Mouse (Mus musculus) embryonic facial prominence, embryonic 10.5 days (tissue): ENCODE measurements around the gene Nefh. TPM values are rescaled to one million over a fixed set of nuclear protein-coding genes. Genes with fewer than 3 reads are reported as not detected.

Experiments used
- DNase-seq: peaks from one replicate; pipeline ENCODE4 v3.0.0-alpha.2; 2017; ENCODE audit warnings: low spot score
- H3K27ac ChIP-seq: fragments of 300-500 bp; sonication (generic); replicated peaks from 2 replicates; pipeline ENCODE4 v1.5.1; 2016; ENCODE audit warnings: mild to moderate bottlenecking
- H3K27me3 ChIP-seq: fragments of 300-500 bp; sonication (generic); replicated peaks from 2 replicates; pipeline ENCODE4 v1.6.1; 2016; ENCODE audit warnings: low read depth, mild to moderate bottlenecking; ENCODE audit not compliant: poor library complexity, severe bottlenecking
- H3K36me3 ChIP-seq: fragments of 300-500 bp; sonication (generic); replicated peaks from 2 replicates; pipeline ENCODE4 v1.6.1; 2016; ENCODE audit warnings: mild to moderate bottlenecking, moderate library complexity
- H3K4me1 ChIP-seq: fragments of 300-500 bp; sonication (generic); 2 replicates; pipeline ENCODE4 v1.6.1; 2016
- H3K4me3 ChIP-seq: fragments of 300-500 bp; sonication (generic); 2 replicates; pipeline ENCODE4 v1.5.1; 2016; ENCODE audit warnings: mild to moderate bottlenecking, moderate library complexity
- H3K9me3 ChIP-seq: fragments of 300-500 bp; sonication (generic); 2 replicates; pipeline ENCODE4 v1.6.1; 2016; ENCODE audit warnings: mild to moderate bottlenecking
- WGBS: fragments of 180-500 bp; shearing (Covaris S2); methylation state at CpG from one replicate; pipeline ENCODE4 v1.1.7; 2016; 5-methylcytosine and 5-hydroxymethylcytosine counted together
- polyA plus RNA-seq: library from polyadenylated mRNA; unstranded; fragments of >200 nt; fragmentation: Nextera tagmentation; extraction: Ambion mirVana; gene quantifications from 2 replicates; pipeline ENCODE4 v1.2.1, GENCODE M21; 2016

Gene Nefh
- polyA plus RNA-seq, 1 experiment from 2014 or later, result 0.25 TPM

GRCm38 (mm10) chr11:4974376-4975122 is 26.7 kb upstream of the Nefh start:
- 0 out of 2 replicates have a peak, but pooled peaks cover 3% of the 10 kb centered on the region for H3K4me1 ChIP-seq
- WGBS, result 79% methylated on average over 11 of the region's 11 CpGs

GRCm38 (mm10) chr11:4973871-4974256 is 26.0 kb upstream of the Nefh start:
- Histone ChIP-seq H3K27ac (no peak overlapping the region), H3K27me3 (0 out of 2 replicates have a peak, but pooled peaks cover 10% of the 10 kb centered on the region)
- DNase-seq, result no peak

More at GRCm38 (mm10) chr11:4974376-4975122, 26.7 kb upstream of the Nefh start:
- H3K9me3 ChIP-seq, result no peaks in the 10 kb centered on the region
- DNase-seq, result no peak
- no peak overlapping the region for H3K4me3 ChIP-seq
- 0 out of 2 replicates have a peak, but pooled peaks cover 10% of the 10 kb centered on the region for H3K27me3 ChIP-seq
- H3K27ac ChIP-seq, result no peak overlapping the region
- no peaks in the 10 kb centered on the region for H3K36me3 ChIP-seq

GRCm38 (mm10) chr11:4972967-4973870 is 25.4 kb upstream of the Nefh start:
- peak; percentile 64 for DNase-seq
- 0 out of 2 replicates have a peak, but pooled peaks cover 10% of the 10 kb centered on the region for H3K27me3 ChIP-seq
- H3K27ac ChIP-seq, result no peak overlapping the region
- H3K4me3 ChIP-seq, result no peak overlapping the region
- peaks cover 7% of the 10 kb centered on the region; the same call in 1 of the 2 replicates for H3K4me1 ChIP-seq
- H3K36me3 ChIP-seq, result no peaks in the 10 kb centered on the region
- no peaks in the 10 kb centered on the region for H3K9me3 ChIP-seq
- WGBS, result 62% methylated on average over 13 of the region's 13 CpGs

More at GRCm38 (mm10) chr11:4973871-4974256, 26.0 kb upstream of the Nefh start:
- Histone ChIP-seq H3K36me3 (no peaks in the 10 kb centered on the region), H3K4me1 (0 out of 2 replicates have a peak, but pooled peaks cover 3% of the 10 kb centered on the region), H3K9me3 (no peaks in the 10 kb centered on the region), H3K4me3 (no peak overlapping the region)
- 93% methylated on average over 2 of the region's 2 CpGs for WGBS

- Histone ChIP-seq H3K4me3 (no peak overlapping the region), H3K9me3 (no peaks in the 10 kb centered on the region), H3K27ac (no peak overlapping the region), H3K27me3 (no peaks in the 10 kb centered on the region), H3K36me3 (no peaks in the 10 kb centered on the region), H3K4me1 (peaks cover 10% of the 10 kb centered on the region; the same call in 1 of the 2 replicates)
- 76% methylated on average over 10 of the region's 10 CpGs for WGBS
- no peak for DNase-seq
Measured at GRCm38 (mm10) chr11:4968376-4968775, 20.5 kb upstream of the Nefh start.

- 63% methylated on average over 2 of the region's 2 CpGs for WGBS
- Histone ChIP-seq H3K36me3 (no peaks in the 10 kb centered on the region), H3K4me1 (peaks cover 11% of the 10 kb centered on the region; the same call in 1 of the 2 replicates), H3K27me3 (no peaks in the 10 kb centered on the region), H3K9me3 (no peaks in the 10 kb centered on the region), H3K27ac (no peak overlapping the region), H3K4me3 (no peak overlapping the region)
- no peak for DNase-seq
Measured at GRCm38 (mm10) chr11:4967549-4967948, 19.7 kb upstream of the Nefh start.

GRCm38 (mm10) chr11:4966888-4967287 is 19.0 kb upstream of the Nefh start:
- H3K36me3 ChIP-seq, result no peaks in the 10 kb centered on the region
- 62% methylated on average over 5 of the region's 5 CpGs for WGBS

GRCm38 (mm10) chr11:4966325-4966724 is 18.5 kb upstream of the Nefh start:
- Histone ChIP-seq H3K27me3 (no peaks in the 10 kb centered on the region), H3K4me1 (peaks cover 11% of the 10 kb centered on the region; the same call in 1 of the 2 replicates), H3K4me3 (no peak overlapping the region), H3K27ac (no peak overlapping the region), H3K36me3 (no peaks in the 10 kb centered on the region), H3K9me3 (no peaks in the 10 kb centered on the region)
- DNase-seq, result no peak
- WGBS, result 58% methylated on average over 2 of the region's 2 CpGs

More at GRCm38 (mm10) chr11:4966888-4967287, 19.0 kb upstream of the Nefh start:
- Histone ChIP-seq H3K4me1 (peaks cover 11% of the 10 kb centered on the region; the same call in 1 of the 2 replicates), H3K27me3 (no peaks in the 10 kb centered on the region), H3K4me3 (no peak overlapping the region), H3K9me3 (no peaks in the 10 kb centered on the region), H3K27ac (no peak overlapping the region)
- no peak for DNase-seq

- H3K27me3 ChIP-seq, result no peaks in the 10 kb centered on the region
Measured at GRCm38 (mm10) chr11:4963099-4963808, 15.4 kb upstream of the Nefh start.

GRCm38 (mm10) chr11:4953918-4954317 is 6.1 kb upstream of the Nefh start:
- H3K36me3 ChIP-seq, result no peaks in the 10 kb centered on the region

More at GRCm38 (mm10) chr11:4963099-4963808, 15.4 kb upstream of the Nefh start:
- DNase-seq, result no peak
- H3K27ac ChIP-seq, result no peak overlapping the region
- 0 out of 2 replicates have a peak, but pooled peaks cover 8% of the 10 kb centered on the region for H3K4me1 ChIP-seq
- no peaks in the 10 kb centered on the region for H3K36me3 ChIP-seq
- no peaks in the 10 kb centered on the region for H3K9me3 ChIP-seq
- no peak overlapping the region for H3K4me3 ChIP-seq
- WGBS, result 57% methylated on average over 6 of the region's 6 CpGs

GRCm38 (mm10) chr11:4953401-4953800 is 5.5 kb upstream of the Nefh start:
- Histone ChIP-seq H3K27ac (no peak overlapping the region), H3K4me1 (peaks cover 9% of the 10 kb centered on the region), H3K9me3 (no peaks in the 10 kb centered on the region), H3K27me3 (peaks cover 76% of the 10 kb centered on the region), H3K36me3 (no peaks in the 10 kb centered on the region), H3K4me3 (no peak overlapping the region)
- WGBS, result 3% methylated on average over 6 of the region's 6 CpGs
- DNase-seq, result peak; percentile 36

More at GRCm38 (mm10) chr11:4953918-4954317, 6.1 kb upstream of the Nefh start:
- Histone ChIP-seq H3K27ac (no peak overlapping the region), H3K27me3 (peaks cover 71% of the 10 kb centered on the region), H3K4me3 (no peak overlapping the region), H3K9me3 (no peaks in the 10 kb centered on the region), H3K4me1 (peaks cover 9% of the 10 kb centered on the region)
- under 1% methylated on average over 8 of the region's 8 CpGs for WGBS
- no peak for DNase-seq

- peak; percentile 87 for DNase-seq
- WGBS, result 6% methylated on average over 23 of the region's 23 CpGs
- no peak overlapping the region for H3K27ac ChIP-seq
- no peak overlapping the region for H3K4me3 ChIP-seq
- no peaks in the 10 kb centered on the region for H3K9me3 ChIP-seq
- peaks cover 29% of the 10 kb centered on the region for H3K4me1 ChIP-seq
- no peaks in the 10 kb centered on the region for H3K36me3 ChIP-seq
- peaks cover 100% of the 10 kb centered on the region for H3K27me3 ChIP-seq
Measured at GRCm38 (mm10) chr11:4949256-4950044, 1.6 kb upstream of the Nefh start.
